Mouse (Mus musculus): ENCODE data around the gene 6030445D17Rik. TPM values are rescaled to one million over a fixed set of nuclear protein-coding genes. Genes with fewer than 3 reads are reported as not detected.
A peak's percentile ranks its signal among the peaks of the same experiment; 100 is the strongest.

6030445D17Rik gene
- 0.26 and 0.30 TPM in 2 replicates for polyA plus RNA-seq (2014; fragmentation: Nextera tagmentation; extraction: Ambion mirVana)

DNA sequence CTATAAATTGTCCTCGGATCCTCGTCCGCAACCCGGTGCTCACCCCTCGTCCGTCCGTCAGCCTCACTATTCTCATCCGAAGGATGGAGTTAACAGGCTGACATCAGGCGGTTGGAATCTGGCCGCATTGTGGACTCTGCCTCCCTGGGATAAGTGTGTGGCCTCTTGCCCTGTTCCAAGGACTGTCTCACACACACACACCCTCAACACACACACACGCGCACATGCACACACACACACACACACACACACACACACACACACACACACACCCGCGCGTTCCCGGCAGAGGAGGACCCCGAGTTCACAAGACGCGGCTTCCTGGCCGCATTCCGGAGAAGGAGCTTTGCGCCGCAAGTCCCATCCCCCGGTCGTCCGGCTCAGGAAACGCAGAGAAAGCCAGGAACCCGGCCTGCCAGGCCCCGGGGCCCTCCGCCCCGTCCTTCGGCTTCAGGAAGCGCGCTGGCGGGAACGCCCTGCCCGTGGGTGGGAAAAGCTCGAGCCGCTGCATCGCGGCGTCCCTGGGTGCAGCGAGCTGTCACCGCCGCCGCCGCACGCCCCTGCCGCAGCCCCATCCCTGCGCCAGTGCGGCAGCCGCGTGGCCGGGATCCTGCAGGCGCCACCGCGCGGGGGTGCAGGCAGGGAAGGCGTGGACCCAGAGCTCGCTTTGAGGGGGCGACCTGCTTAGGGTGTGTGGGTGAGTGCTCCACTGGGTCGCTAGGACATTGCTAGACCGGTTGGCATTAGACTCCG lies at the start of gene 6030445D17Rik:
Gene 6030445D17Rik (plus strand): TSS at position 165 of the 753 bp plus-strand sequence.
- Histone ChIP-seq H3K27ac (replicated peaks in 1 of 2; ENCODE audit: control insufficient read depth in 1 of 2, insufficient read depth in 1 of 2, low read depth in 2 of 2, low read length in 2 of 2) (peak within 1 kb of the TSS; percentile 42 to 73), H3K4me3 (ENCODE audit: control insufficient read depth in 1 of 2, insufficient read depth in 1 of 2, low read depth in 1 of 2, low read length in 2 of 2) (peak within 1 kb of the TSS; percentile 67 to 72), H3K9me3 (ENCODE audit: control insufficient read depth, low read length) (no peaks in the 10 kb centered on the region), H3K9ac (ENCODE audit: low read length) (peak within 1 kb of the TSS; percentile 80), H3K4me1 (ENCODE audit: control insufficient read depth in 2 of 2, insufficient read depth in 2 of 2, low read length in 2 of 2) (peaks cover 12 to 18% of the 10 kb centered on the region in 2 experiments), H3K36me3 (ENCODE audit: control insufficient read depth, insufficient read depth, low read length) (no peaks in the 10 kb centered on the region), H3K27me3 (ENCODE audit: control insufficient read depth, insufficient read depth, low read length) (0 out of 2 replicates have a peak, but pooled peaks cover 4% of the 10 kb centered on the region), H3K4me2 (ENCODE audit: low read length) (peak within 1 kb of the TSS; percentile 89)
- under 1% methylated on average over 62 of the region's 64 CpGs for WGBS
- peak; percentile 61 for ATAC-seq (ENCODE audit: insufficient number of reproducible peaks, insufficient read depth, low FRiP score, low read depth)

DNA sequence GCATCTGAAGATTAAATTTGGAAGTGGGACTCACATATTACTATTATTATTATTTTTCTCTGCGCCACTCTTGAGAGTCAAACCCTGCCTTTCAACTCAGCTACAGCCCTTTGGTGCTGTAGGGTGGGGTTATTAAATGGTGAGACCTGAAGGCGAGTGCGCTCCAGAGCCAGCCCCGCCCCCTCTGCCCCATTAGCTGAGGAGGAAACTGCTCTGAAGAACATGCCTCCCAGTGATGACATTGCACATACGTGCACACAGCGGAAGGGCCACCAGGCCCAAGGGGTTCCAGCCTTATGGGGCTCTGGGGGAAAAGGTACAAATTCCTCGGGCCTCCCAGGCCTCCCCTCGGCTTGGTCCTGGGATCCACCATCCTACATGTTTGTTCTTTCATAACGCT lies 46.6 kb upstream of the 6030445D17Rik start:
- Histone ChIP-seq H3K9ac (ENCODE audit: low read length) (no peak overlapping the region), H3K4me1 (ENCODE audit: control insufficient read depth in 2 of 2, insufficient read depth in 2 of 2, low read length in 2 of 2) (peaks cover 2 to 3% of the 10 kb centered on the region in 2 experiments; a peak in 2 of 4 replicates), H3K9me3 (ENCODE audit: control insufficient read depth, low read length) (no peaks in the 10 kb centered on the region), H3K27me3 (ENCODE audit: control insufficient read depth, insufficient read depth, low read length) (peaks cover 18% of the 10 kb centered on the region; the same call in 1 of the 2 replicates), H3K27ac (replicated peaks in 1 of 2; ENCODE audit: control insufficient read depth in 1 of 2, insufficient read depth in 1 of 2, low read depth in 2 of 2, low read length in 2 of 2) (no peak overlapping the region), H3K4me2 (ENCODE audit: low read length) (no peak overlapping the region), H3K4me3 (ENCODE audit: control insufficient read depth in 1 of 2, insufficient read depth in 1 of 2, low read depth in 1 of 2, low read length in 2 of 2) (no peak overlapping the region), H3K36me3 (ENCODE audit: control insufficient read depth, insufficient read depth, low read length) (no peaks in the 10 kb centered on the region)
- no peak for ATAC-seq (ENCODE audit: insufficient number of reproducible peaks, insufficient read depth, low FRiP score, low read depth)
- WGBS = 84% methylated on average over 9 of the region's 9 CpGs

DNA sequence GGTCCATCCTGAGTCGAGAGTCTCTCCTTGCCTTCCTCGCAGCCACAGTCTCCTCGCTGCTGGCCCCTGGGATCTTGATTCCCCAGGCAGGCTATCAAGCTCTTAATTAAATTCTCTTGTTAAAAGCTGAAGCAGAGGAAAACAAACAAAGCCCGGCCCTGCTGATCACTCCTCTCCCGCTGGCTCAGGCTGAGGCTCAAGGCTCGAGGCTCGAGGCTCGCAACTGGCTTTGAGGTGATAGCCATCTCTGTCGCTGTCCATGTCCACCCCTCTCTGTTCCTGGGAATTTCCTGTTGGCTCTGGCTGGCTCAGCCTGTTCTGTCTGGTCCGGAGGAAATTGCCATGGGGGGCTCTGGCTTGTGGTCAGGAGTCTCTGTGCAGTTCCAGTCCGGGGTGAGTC lies 43.1 kb upstream of the 6030445D17Rik start:
- H3K9ac ChIP-seq (ENCODE audit: low read length) = no peak overlapping the region
- H3K4me2 ChIP-seq (ENCODE audit: low read length) = no peak overlapping the region

DNA sequence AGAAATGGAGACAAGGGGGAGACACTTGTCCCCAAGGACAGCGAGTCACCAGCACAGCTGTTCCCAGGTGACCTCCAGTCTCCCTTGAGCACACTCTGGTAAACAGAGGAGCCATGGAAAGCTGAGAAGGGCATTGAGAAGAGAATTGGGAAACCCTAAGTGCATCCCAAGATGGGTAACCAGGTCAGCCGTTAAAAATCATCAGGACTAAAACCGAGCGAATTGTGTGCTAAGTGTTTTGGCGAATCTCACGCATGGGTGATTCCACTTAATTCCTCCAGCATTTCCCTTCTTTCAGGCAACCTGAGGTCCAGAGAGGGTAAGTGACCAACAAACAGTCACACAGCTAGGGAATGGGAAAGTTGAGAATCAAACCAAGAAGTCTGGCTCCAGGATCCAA lies 42.7 kb upstream of the 6030445D17Rik start:
- peaks cover 40% of the 10 kb centered on the region for H3K27me3 ChIP-seq (ENCODE audit: control insufficient read depth, insufficient read depth, low read length)
- no peaks in the 10 kb centered on the region for H3K9me3 ChIP-seq (ENCODE audit: control insufficient read depth, low read length)
- no peak overlapping the region for H3K4me2 ChIP-seq (ENCODE audit: low read length)
- no peak for ATAC-seq (ENCODE audit: insufficient number of reproducible peaks, insufficient read depth, low FRiP score, low read depth)
- no peak overlapping the region for H3K27ac ChIP-seq (replicated peaks in 1 of 2; ENCODE audit: control insufficient read depth in 1 of 2, insufficient read depth in 1 of 2, low read depth in 2 of 2, low read length in 2 of 2)
- H3K9ac ChIP-seq (ENCODE audit: low read length) = no peak overlapping the region
- H3K4me1 ChIP-seq (ENCODE audit: control insufficient read depth in 2 of 2, insufficient read depth in 2 of 2, low read length in 2 of 2) = peaks cover 6 to 8% of the 10 kb centered on the region in 2 experiments; a peak in 3 of 4 replicates
- H3K4me3 ChIP-seq (ENCODE audit: control insufficient read depth in 1 of 2, insufficient read depth in 1 of 2, low read depth in 1 of 2, low read length in 2 of 2) = no peak overlapping the region
- WGBS = 75% methylated on average over 6 of the region's 6 CpGs
- H3K36me3 ChIP-seq (ENCODE audit: control insufficient read depth, insufficient read depth, low read length) = no peaks in the 10 kb centered on the region

More for the DNA sequence above, 43.1 kb upstream of the 6030445D17Rik start:
- ATAC-seq (ENCODE audit: insufficient number of reproducible peaks, insufficient read depth, low FRiP score, low read depth) = no peak
- H3K27ac ChIP-seq (replicated peaks in 1 of 2; ENCODE audit: control insufficient read depth in 1 of 2, insufficient read depth in 1 of 2, low read depth in 2 of 2, low read length in 2 of 2) = no peak overlapping the region
- H3K4me1 ChIP-seq (ENCODE audit: control insufficient read depth in 2 of 2, insufficient read depth in 2 of 2, low read length in 2 of 2) = peaks cover 2 to 4% of the 10 kb centered on the region in 2 experiments; a peak in 2 of 4 replicates
- H3K9me3 ChIP-seq (ENCODE audit: control insufficient read depth, low read length) = no peaks in the 10 kb centered on the region
- H3K4me3 ChIP-seq (ENCODE audit: control insufficient read depth in 1 of 2, insufficient read depth in 1 of 2, low read depth in 1 of 2, low read length in 2 of 2) = no peak overlapping the region
- H3K27me3 ChIP-seq (ENCODE audit: control insufficient read depth, insufficient read depth, low read length) = peaks cover 36% of the 10 kb centered on the region
- H3K36me3 ChIP-seq (ENCODE audit: control insufficient read depth, insufficient read depth, low read length) = no peaks in the 10 kb centered on the region
- WGBS = 15% methylated on average over 11 of the region's 11 CpGs

DNA sequence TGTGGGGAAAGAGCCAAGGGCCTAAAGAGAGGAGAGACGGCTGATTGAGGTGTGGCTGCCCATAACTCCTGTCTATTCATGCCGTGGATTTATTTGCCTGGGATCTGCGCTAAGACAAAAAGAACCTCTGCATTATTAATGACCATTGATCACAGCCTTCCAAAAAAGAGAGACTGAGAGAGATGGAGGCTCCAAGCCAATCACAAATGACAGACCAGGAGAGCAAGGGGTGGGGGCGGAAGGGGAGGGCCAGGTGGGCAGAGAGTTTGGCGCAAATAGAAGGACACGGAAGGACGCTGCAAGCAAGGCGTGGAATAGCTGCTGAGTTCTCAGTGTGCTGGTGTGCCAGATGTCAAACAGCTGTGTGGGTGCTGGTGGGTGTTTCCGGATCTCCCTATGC lies 38.8 kb upstream of the 6030445D17Rik start, which contains the start of gene Htr1d:
Gene Htr1d (plus strand): TSS at position 301 of the 400 bp plus-strand sequence.
- Histone ChIP-seq H3K27me3 (ENCODE audit: control insufficient read depth, insufficient read depth, low read length) (peaks cover 57% of the 10 kb centered on the region), H3K27ac (replicated peaks in 1 of 2; ENCODE audit: control insufficient read depth in 1 of 2, insufficient read depth in 1 of 2, low read depth in 2 of 2, low read length in 2 of 2) (no peak within 1 kb of the TSS), H3K9me3 (ENCODE audit: control insufficient read depth, low read length) (no peaks in the 10 kb centered on the region), H3K4me3 (ENCODE audit: control insufficient read depth in 1 of 2, insufficient read depth in 1 of 2, low read depth in 1 of 2, low read length in 2 of 2) (peak within 1 kb of the TSS; percentile 32 to 55), H3K36me3 (ENCODE audit: control insufficient read depth, insufficient read depth, low read length) (no peaks in the 10 kb centered on the region), H3K4me2 (ENCODE audit: low read length) (peak within 1 kb of the TSS; percentile 81), H3K9ac (ENCODE audit: low read length) (peak within 1 kb of the TSS; percentile 48), H3K4me1 (ENCODE audit: control insufficient read depth in 2 of 2, insufficient read depth in 2 of 2, low read length in 2 of 2) (peaks cover 8 to 11% of the 10 kb centered on the region in 2 experiments; a peak in 3 of 4 replicates)
- WGBS = 74% methylated on average over 9 of the region's 9 CpGs
- ATAC-seq (ENCODE audit: insufficient number of reproducible peaks, insufficient read depth, low FRiP score, low read depth) = no peak

DNA sequence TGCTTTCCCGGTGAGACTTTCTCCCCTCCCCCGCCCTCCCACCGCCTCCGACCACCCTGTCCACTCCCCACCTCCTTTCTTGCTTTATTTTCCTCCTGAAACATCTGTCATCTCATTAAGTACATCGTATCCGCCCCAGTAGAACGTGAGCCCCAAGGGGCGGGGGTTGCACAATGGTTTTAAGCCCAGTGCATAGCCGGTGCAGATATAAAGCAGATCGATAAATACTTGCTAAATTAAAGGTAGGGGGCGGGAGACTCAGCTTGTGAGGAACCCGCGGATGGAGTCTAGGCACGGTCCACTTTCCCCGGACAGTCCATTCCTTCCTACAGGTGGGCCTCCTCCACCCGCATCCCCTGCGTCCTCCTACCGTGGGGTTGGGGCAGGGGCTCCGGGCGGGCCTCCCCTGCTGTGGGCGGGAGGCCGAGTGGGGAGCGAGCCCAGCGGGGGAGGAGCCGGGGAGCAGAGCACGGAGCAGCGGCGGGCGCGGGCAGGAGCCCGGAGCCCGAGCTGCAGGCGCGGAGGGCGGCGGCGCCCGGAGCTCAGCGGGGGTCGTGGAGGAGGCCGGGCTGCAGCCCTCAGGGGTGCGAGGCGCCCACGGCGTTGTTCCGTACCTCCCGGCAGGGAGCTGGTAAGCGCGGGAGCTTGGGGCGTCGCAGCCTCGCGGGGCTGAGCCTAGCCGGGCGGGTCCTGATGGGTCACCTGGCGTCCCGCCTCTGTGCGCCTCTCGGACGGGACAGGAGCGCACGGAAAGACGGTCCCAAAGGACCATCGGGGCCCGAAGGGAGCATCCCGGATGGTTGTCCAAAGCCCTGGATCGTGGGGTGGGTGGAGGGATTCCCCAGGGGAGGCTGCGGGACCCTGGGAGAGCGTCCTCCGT lies 37.7 kb upstream of the 6030445D17Rik start:
- peak overlapping the region; percentile 32 to 55 for H3K4me3 ChIP-seq (ENCODE audit: control insufficient read depth in 1 of 2, insufficient read depth in 1 of 2, low read depth in 1 of 2, low read length in 2 of 2)
- H3K4me2 ChIP-seq (ENCODE audit: low read length) = peak overlapping the region; percentile 81
- no peak overlapping the region for H3K27ac ChIP-seq (replicated peaks in 1 of 2; ENCODE audit: control insufficient read depth in 1 of 2, insufficient read depth in 1 of 2, low read depth in 2 of 2, low read length in 2 of 2)
- no peak for ATAC-seq (ENCODE audit: insufficient number of reproducible peaks, insufficient read depth, low FRiP score, low read depth)
- H3K27me3 ChIP-seq (ENCODE audit: control insufficient read depth, insufficient read depth, low read length) = peaks cover 56% of the 10 kb centered on the region
- peaks cover 6 to 8% of the 10 kb centered on the region in 2 experiments; a peak in 3 of 4 replicates for H3K4me1 ChIP-seq (ENCODE audit: control insufficient read depth in 2 of 2, insufficient read depth in 2 of 2, low read length in 2 of 2)
- 2% methylated on average over 62 of the region's 70 CpGs for WGBS
- no peaks in the 10 kb centered on the region for H3K9me3 ChIP-seq (ENCODE audit: control insufficient read depth, low read length)
- peak overlapping the region; percentile 48 for H3K9ac ChIP-seq (ENCODE audit: low read length)
- no peaks in the 10 kb centered on the region for H3K36me3 ChIP-seq (ENCODE audit: control insufficient read depth, insufficient read depth, low read length)

DNA sequence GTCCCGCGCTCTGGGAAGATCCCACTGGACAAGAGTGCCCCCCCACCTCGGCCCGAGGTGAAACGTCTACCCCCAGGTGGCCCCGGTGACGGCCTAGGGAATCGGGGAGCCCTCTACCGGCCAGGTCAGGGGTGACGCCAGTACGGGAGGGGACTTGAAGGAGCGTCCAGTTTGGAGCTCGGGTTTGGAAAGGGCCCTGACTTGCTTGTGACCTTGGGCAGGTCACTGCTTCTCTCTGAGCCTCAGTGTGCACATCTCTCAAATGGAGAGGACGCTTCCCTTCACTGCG lies 37.1 kb upstream of the 6030445D17Rik start:
- 0 out of 2 replicates have a peak, but pooled peaks have one; percentile 18 for ATAC-seq (ENCODE audit: insufficient number of reproducible peaks, insufficient read depth, low FRiP score, low read depth)
- Histone ChIP-seq H3K27me3 (ENCODE audit: control insufficient read depth, insufficient read depth, low read length) (peaks cover 50% of the 10 kb centered on the region), H3K9ac (ENCODE audit: low read length) (peak overlapping the region; percentile 48), H3K27ac (replicated peaks in 1 of 2; ENCODE audit: control insufficient read depth in 1 of 2, insufficient read depth in 1 of 2, low read depth in 2 of 2, low read length in 2 of 2) (no peak overlapping the region), H3K4me1 (ENCODE audit: control insufficient read depth in 2 of 2, insufficient read depth in 2 of 2, low read length in 2 of 2) (peaks cover 6 to 8% of the 10 kb centered on the region in 2 experiments; a peak in 3 of 4 replicates), H3K4me2 (ENCODE audit: low read length) (peak overlapping the region; percentile 81), H3K9me3 (ENCODE audit: control insufficient read depth, low read length) (no peaks in the 10 kb centered on the region), H3K4me3 (ENCODE audit: control insufficient read depth in 1 of 2, insufficient read depth in 1 of 2, low read depth in 1 of 2, low read length in 2 of 2) (peak overlapping the region; percentile 32 to 55), H3K36me3 (ENCODE audit: control insufficient read depth, insufficient read depth, low read length) (no peaks in the 10 kb centered on the region)
- WGBS = 3% methylated on average over 15 of the region's 15 CpGs
